Mouse (Mus musculus): ENCODE data around the gene Gabrb1.

DNA sequence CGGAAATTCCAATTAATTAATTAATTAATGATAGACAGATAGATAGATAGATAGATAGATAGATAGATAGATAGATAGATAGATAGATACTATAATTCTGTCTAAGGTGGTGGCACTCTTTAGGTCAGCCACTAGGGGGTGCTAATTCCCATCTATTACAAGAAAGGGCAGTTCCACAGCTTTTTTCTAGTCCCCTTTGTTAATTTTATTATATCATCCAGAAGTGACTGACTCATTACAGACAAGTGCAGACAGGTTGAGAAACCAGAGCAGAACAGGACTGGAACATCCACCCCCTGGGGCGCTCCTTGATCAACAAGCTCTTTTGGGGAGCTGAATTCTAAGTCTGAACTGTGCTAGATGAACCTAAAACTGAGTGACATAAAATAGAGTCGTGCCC lies 514.8 kb downstream of the Gabrb1 start:
- TF ChIP-seq POLR2AphosphoS5 (IDR thresholded peaks at IDR 0.05; ENCODE audit: insufficient replicate concordance, low read depth, low read length), result no peak
- peak; percentile 49 for TF ChIP-seq CTCF (IDR thresholded peaks at IDR 0.05; ENCODE audit: low read depth, low read length)
- TF ChIP-seq GATA1 (IDR thresholded peaks at IDR 0.05; ENCODE audit: borderline replicate concordance, low read length), result no peak
- TF ChIP-seq TAL1 (conservative IDR thresholded peaks at IDR 0.05; ENCODE audit: low read depth, low read length), result no peak
- no peak for TF ChIP-seq GATA2 (IDR thresholded peaks at IDR 0.05; ENCODE audit: borderline replicate concordance, low read depth, low read length)

Data from G1E (cell line).